Mouse (Mus musculus) thymus, adult 2 months (tissue): ENCODE measurements around the gene Tubd1.

ENCODE experiments used
- CTCF ChIP-seq: fragments of 200-500 bp; IDR thresholded peaks from 2 replicates; pipeline ENCODE4 v1.5.1; 2012; ENCODE audit warnings: mild to moderate bottlenecking, control low read depth, low read length, moderate library complexity, borderline replicate concordance; ENCODE audit not compliant: control insufficient read depth, poor library complexity, insufficient read depth; ENCODE audit errors: extremely low read depth
- POLR2A ChIP-seq: fragments of 200-500 bp; IDR thresholded peaks from 2 replicates; pipeline ENCODE4 v1.6.1; 2012; ENCODE audit warnings: mild to moderate bottlenecking, low read length, control low read depth, moderate library complexity; ENCODE audit not compliant: control insufficient read depth, poor library complexity, insufficient read depth; ENCODE audit errors: extremely low read depth

DNA sequence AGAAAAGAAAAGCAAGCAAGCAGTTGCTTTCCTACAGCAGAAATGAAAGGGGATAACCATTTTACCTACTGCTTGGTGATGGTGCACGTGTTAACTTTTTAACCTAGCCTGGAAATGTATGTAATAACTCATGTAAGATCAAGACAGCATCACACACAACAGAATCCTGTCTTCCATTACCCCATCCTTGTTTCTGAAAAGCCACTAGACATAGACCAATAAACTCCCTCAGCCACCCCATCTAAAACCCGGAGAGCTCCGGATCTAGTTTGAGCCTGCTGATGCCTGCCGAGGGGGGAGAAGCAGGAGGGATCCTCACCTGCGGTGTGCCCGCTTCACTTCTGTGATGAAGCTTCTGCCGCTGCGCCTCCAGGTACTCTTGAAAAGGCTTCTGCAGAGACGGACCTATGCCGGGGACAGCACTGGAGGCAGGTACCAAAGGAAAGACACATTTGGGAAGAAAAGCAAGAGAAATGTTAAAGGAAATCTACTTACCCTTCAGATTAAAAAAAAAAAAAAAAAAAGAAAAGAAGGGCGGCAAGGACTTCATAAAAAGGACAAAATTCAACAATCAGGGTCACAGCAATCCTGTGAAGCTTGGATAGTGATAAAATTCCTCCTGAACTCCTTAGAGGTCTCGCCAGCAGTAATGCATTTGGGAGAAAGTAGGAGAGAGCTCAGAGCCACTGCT lies 41.5 kb downstream of the Tubd1 start:
- no peak for TF ChIP-seq CTCF
- no peak for TF ChIP-seq POLR2A
